In the genomic region with DNA sequence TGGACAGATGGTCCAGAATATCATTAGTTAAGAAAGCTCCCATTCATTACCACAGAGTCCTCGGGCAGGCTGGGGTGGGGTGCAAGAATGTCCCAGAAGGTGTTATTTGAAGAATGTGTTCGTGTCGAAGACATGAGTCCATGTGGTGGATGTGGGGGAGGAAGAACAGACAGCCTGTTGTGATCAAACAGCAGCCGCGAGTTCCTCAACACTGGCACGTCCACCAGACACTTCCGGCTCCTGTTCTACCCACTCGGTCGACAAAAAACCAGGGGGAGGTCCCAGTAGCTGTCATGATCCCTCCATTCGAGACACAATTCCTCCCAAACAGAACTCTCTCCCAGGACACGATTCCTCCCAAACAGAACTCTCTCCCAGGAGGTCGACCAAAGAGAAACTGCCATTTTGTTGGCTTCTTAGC, we compare ENCODE assay signal across 8 mouse cellular contexts.
DNase-seq lines count a peak whose midpoint lies in the region; ATAC-seq and TF ChIP-seq lines count a peak whose summit lies in the region.

No protein-coding gene starts in this region.

- H3K4me3 ChIP-seq in embryonic facial prominence, embryonic 10.5 days: no peak overlapping the region
- H3K4me3 ChIP-seq in limb, embryonic 13.5 days: peak overlapping the region; percentile 24
- peak overlapping the region; percentile 1 for H3K4me3 ChIP-seq in myocyte
- no peak overlapping the region for H3K4me3 ChIP-seq in midbrain, embryonic 15.5 days

- peaks cover 66% of the 10 kb centered on the region for H3K4me1 ChIP-seq in embryonic facial prominence, embryonic 10.5 days
- peaks cover 31% of the 10 kb centered on the region for H3K4me1 ChIP-seq in limb, embryonic 13.5 days
- peaks cover 14% of the 10 kb centered on the region for H3K4me1 ChIP-seq in midbrain, embryonic 15.5 days

- intact Hi-C loops in heart, postnatal 36 days (cut with DNase I): no loop called here

- H3K4me2 ChIP-seq in limb, embryonic 13.5 days (replicated peaks): peak overlapping the region; percentile 50
- peak overlapping the region; percentile 45 for H3K4me2 ChIP-seq in myocyte (ENCODE audit: low read depth)
- H3K4me2 ChIP-seq in midbrain, embryonic 15.5 days: no peak overlapping the region

- H3K79me2 ChIP-seq in myocyte (ENCODE audit: control insufficient read depth, insufficient read depth): peaks cover 10% of the 10 kb centered on the region

- H3K27ac ChIP-seq in embryonic facial prominence, embryonic 10.5 days (replicated peaks): peak overlapping the region; percentile 35; the same call in 1 of the 2 replicates
- H3K27ac ChIP-seq in limb, embryonic 13.5 days: no peak overlapping the region
- no peak overlapping the region for H3K27ac ChIP-seq in midbrain, embryonic 15.5 days

- peak; percentile 15; the same call in 1 of the 2 replicates for ATAC-seq in limb, embryonic 13.5 days (ENCODE audit: low FRiP score, low read depth)
- ATAC-seq in midbrain, embryonic 15.5 days (replicated peaks): no peak

- no peak overlapping the region for H3K9ac ChIP-seq in limb, embryonic 13.5 days
- no peak overlapping the region for H3K9ac ChIP-seq in midbrain, embryonic 15.5 days

- WGBS in embryonic facial prominence, embryonic 10.5 days: 39% methylated on average over 12 of the region's 12 CpGs
- WGBS in limb, embryonic 13.5 days: 21% methylated on average over 12 of the region's 12 CpGs
- 53% methylated on average over 12 of the region's 12 CpGs for WGBS in midbrain, embryonic 15.5 days

- no peaks in the 10 kb centered on the region for H3K36me3 ChIP-seq in embryonic facial prominence, embryonic 10.5 days (replicated peaks)
- no peaks in the 10 kb centered on the region for H3K36me3 ChIP-seq in limb, embryonic 13.5 days
- no peaks in the 10 kb centered on the region for H3K36me3 ChIP-seq in myocyte (ENCODE audit: control insufficient read depth, insufficient read depth)
- H3K36me3 ChIP-seq in midbrain, embryonic 15.5 days (replicated peaks): no peaks in the 10 kb centered on the region

- peak; percentile 15 for DNase-seq in kidney, adult 9 months
- DNase-seq in kidney, adult 18-20 months: no peak
- DNase-seq in embryonic facial prominence, embryonic 10.5 days (ENCODE audit: low spot score): no peak
- peak; percentile 26 to 37 for DNase-seq in heart, postnatal 36 days
- DNase-seq in urinary bladder, postnatal 25 days (ENCODE audit: low spot score): no peak

- no peaks in the 10 kb centered on the region for H3K9me3 ChIP-seq in embryonic facial prominence, embryonic 10.5 days
- H3K9me3 ChIP-seq in limb, embryonic 13.5 days: no peaks in the 10 kb centered on the region
- no peaks in the 10 kb centered on the region for H3K9me3 ChIP-seq in midbrain, embryonic 15.5 days

- H3ac ChIP-seq in myocyte (ENCODE audit: control insufficient read depth, insufficient read length): no peak overlapping the region

- no peaks in the 10 kb centered on the region for H3K27me3 ChIP-seq in embryonic facial prominence, embryonic 10.5 days (replicated peaks; ENCODE audit: low read depth, poor library complexity, severe bottlenecking)
- H3K27me3 ChIP-seq in limb, embryonic 13.5 days: no peaks in the 10 kb centered on the region
- H3K27me3 ChIP-seq in myocyte (ENCODE audit: control insufficient read depth, insufficient read depth, insufficient read length): no peaks in the 10 kb centered on the region
- H3K27me3 ChIP-seq in midbrain, embryonic 15.5 days (replicated peaks): no peaks in the 10 kb centered on the region

- no peak for TF ChIP-seq POLR2A in myocyte (IDR thresholded peaks at IDR 0.05; ENCODE audit: insufficient read length, low read depth)

TF ChIP-seq in myocyte, 11 proteins besides CTCF, POLR2A, EP300 and RAD21:
- TF ChIP-seq MYOG (IDR thresholded peaks at IDR 0.05; ENCODE audit: control insufficient read depth in 1 of 3, insufficient read depth in 1 of 3, insufficient read length in 2 of 3, low read depth in 2 of 3): peak in 1 of 3 experiments; percentile 58
- TF ChIP-seq MYOD1 (IDR thresholded peaks at IDR 0.05; ENCODE audit: control insufficient read depth in 1 of 3, insufficient read length in 2 of 3, low read depth in 2 of 3): peak in 2 of 3 experiments; percentile 2 to 64
- TF ChIP-seq TCF12 (IDR thresholded peaks at IDR 0.05; ENCODE audit: insufficient read depth, poor library complexity, severe bottlenecking): peak; percentile 7
- no peak for TF ChIP-seq MAX (IDR thresholded peaks at IDR 0.05; ENCODE audit: low read depth)

Comparison
In these comparisons a context has a peak if more than half of its experiments do, and no peak if none do; other contexts are left out.
1. DNase-seq: peak in kidney, adult 9 months (single experiment) and heart, postnatal 36 days (2 of 2); none in kidney, adult 18-20 months (single experiment), embryonic facial prominence, embryonic 10.5 days (single experiment) and urinary bladder, postnatal 25 days (single experiment).
2. H3K4me3 ChIP-seq: peak in limb, embryonic 13.5 days (single experiment) and myocyte (single experiment); none in embryonic facial prominence, embryonic 10.5 days (single experiment) and midbrain, embryonic 15.5 days (single experiment).